9 mouse cellular contexts compared by ENCODE assay signal in genomic region chr14:120507516-120507915, GRCm38 (mm10). TPM values are rescaled to one million over a fixed set of nuclear protein-coding genes. Genes with fewer than 3 reads are reported as not detected.
DNase-seq lines count a peak whose midpoint lies in the region; ATAC-seq lines count a peak whose summit lies in the region.
"Had no signal": no experiment of that assay in that cellular context is flagged by ENCODE, and none has a peak within 500 bp of the region (broad histone marks: within the 10 kb centered on the region; RNA-seq: fewer than 3 reads in every experiment).

No protein-coding gene starts in this region.

- H3K9me3 ChIP-seq in embryonic facial prominence, embryonic 12.5 days, result no peaks in the 10 kb centered on the region
- H3K9me3 ChIP-seq in midbrain, embryonic 14.5 days (ENCODE audit: control insufficient read depth, low read length), result no peaks in the 10 kb centered on the region
- H3K9me3 ChIP-seq: limb, embryonic 15.5 days had no signal

- WGBS in embryonic facial prominence, embryonic 12.5 days, result 31% methylated on average over 12 of the region's 12 CpGs
- 42% methylated on average over 12 of the region's 12 CpGs for WGBS in midbrain, embryonic 14.5 days

- no peaks in the 10 kb centered on the region for H3K4me1 ChIP-seq in embryonic facial prominence, embryonic 12.5 days
- no peaks in the 10 kb centered on the region for H3K4me1 ChIP-seq in midbrain, embryonic 14.5 days (ENCODE audit: control insufficient read depth, insufficient read depth, low read length)
- H3K4me1 ChIP-seq: limb, embryonic 15.5 days had no signal

- intact Hi-C loops in left cerebral cortex, postnatal 14 days (cut with DNase I), result no loop called here
- intact Hi-C loops in heart, postnatal 10 days (cut with DNase I), result no loop called here

- H3K9ac ChIP-seq in embryonic facial prominence, embryonic 12.5 days, result no peak overlapping the region
- H3K9ac ChIP-seq in midbrain, embryonic 14.5 days (replicated peaks; ENCODE audit: low read length), result no peak overlapping the region
- H3K9ac ChIP-seq: limb, embryonic 15.5 days had no signal

- no peak overlapping the region for H3K4me3 ChIP-seq in embryonic facial prominence, embryonic 12.5 days
- no peak overlapping the region for H3K4me3 ChIP-seq in midbrain, embryonic 14.5 days (replicated peaks; ENCODE audit: low read depth, low read length)
- H3K4me3 ChIP-seq: limb, embryonic 15.5 days had no signal

- DNase-seq in left cerebral cortex, postnatal 14 days (ENCODE audit: low spot score in 2 of 2), result peak; percentile 47 to 49
- no peak for DNase-seq in left cerebral cortex, adult 11 months (ENCODE audit: low spot score)
- peak; percentile 47 to 53 for DNase-seq in heart, postnatal 10 days
- peak; percentile 69 for DNase-seq in midbrain, embryonic 14.5 days
- no peak for DNase-seq in urinary bladder, postnatal 36 days (ENCODE audit: low spot score in 2 of 2)
- no peak for DNase-seq in adrenal gland, postnatal 10 days
- DNase-seq in thymus, postnatal 4 days, result no peak

- no peaks in the 10 kb centered on the region for H3K27me3 ChIP-seq in embryonic facial prominence, embryonic 12.5 days
- H3K27me3 ChIP-seq in midbrain, embryonic 14.5 days (ENCODE audit: control insufficient read depth, insufficient read depth, low read length), result no peaks in the 10 kb centered on the region
- H3K27me3 ChIP-seq: limb, embryonic 15.5 days had no signal

- 0 out of 2 replicates have a peak, but pooled peaks have one; percentile 64 for ATAC-seq in embryonic facial prominence, embryonic 12.5 days (ENCODE audit: insufficient number of reproducible peaks, insufficient read depth, low FRiP score, low TSS enrichment)
- ATAC-seq in midbrain, embryonic 14.5 days (ENCODE audit: low FRiP score, low TSS enrichment), result peak; percentile 48; the same call in 1 of the 2 replicates

- peaks cover 8% of the 10 kb centered on the region for H3K36me3 ChIP-seq in embryonic facial prominence, embryonic 12.5 days
- peaks cover 11% of the 10 kb centered on the region; the same call in 1 of the 2 replicates for H3K36me3 ChIP-seq in midbrain, embryonic 14.5 days (ENCODE audit: control insufficient read depth, insufficient read depth, low read length)

- H3K4me2 ChIP-seq in embryonic facial prominence, embryonic 12.5 days (replicated peaks), result no peak overlapping the region
- no peak overlapping the region for H3K4me2 ChIP-seq in midbrain, embryonic 14.5 days (ENCODE audit: low read length)
- H3K4me2 ChIP-seq: limb, embryonic 15.5 days had no signal

- peak overlapping the region; percentile 55; the same call in 1 of the 2 replicates for H3K27ac ChIP-seq in embryonic facial prominence, embryonic 12.5 days
- H3K27ac ChIP-seq in midbrain, embryonic 14.5 days (replicated peaks; ENCODE audit: low read depth, low read length), result no peak overlapping the region
- H3K27ac ChIP-seq: limb, embryonic 15.5 days had no signal

RNA-seq across cellular contexts. Expression of gene Rap2a, which starts 29.3 kb away (rescaled TPM):
- total RNA-seq in left cerebral cortex, postnatal 14 days (2021), result 100 to 1,000 TPM; 105 to 109 TPM
- 17.6 and 19.2 TPM in 2 replicates for polyA plus RNA-seq in embryonic facial prominence, embryonic 12.5 days (2016; fragmentation: Nextera tagmentation; extraction: Ambion mirVana)
- total RNA-seq in heart, postnatal 10 days (2021), result 10 to 100 TPM; 20.2 to 24.0 TPM
- 23.5 and 23.9 TPM in 2 replicates for polyA plus RNA-seq in midbrain, embryonic 14.5 days (2014; fragmentation: Nextera tagmentation; extraction: Ambion mirVana)
- total RNA-seq in adrenal gland, postnatal 10 days (2021), result 10 to 100 TPM; 20.4 to 23.4 TPM

Comparison
In these comparisons a context has a peak if more than half of its experiments do, and no peak if none do; other contexts are left out.
1. DNase-seq: peak in left cerebral cortex, postnatal 14 days (2 of 2), heart, postnatal 10 days (2 of 2) and midbrain, embryonic 14.5 days (single experiment); none in left cerebral cortex, adult 11 months (single experiment), urinary bladder, postnatal 36 days (0 of 2), adrenal gland, postnatal 10 days (single experiment) and thymus, postnatal 4 days (single experiment).
2. RNA of gene Rap2a, which starts 29.3 kb away (total RNA-seq): 105 to 109 TPM in left cerebral cortex, postnatal 14 days; 20.2 to 24.0 TPM in heart, postnatal 10 days and 20.4 to 23.4 TPM in adrenal gland, postnatal 10 days; every median in the first group is over 4 times any median in the second.